ENCODE assay signal across 8 mouse cellular contexts in genomic region chr9:107624539-107624938, GRCm38 (mm10). TPM values are rescaled to one million over a fixed set of nuclear protein-coding genes. Genes with fewer than 3 reads are reported as not detected.
DNase-seq lines count a peak whose midpoint lies in the region; ATAC-seq and TF ChIP-seq lines count a peak whose summit lies in the region.

No protein-coding gene starts in this region.

- no peak for ATAC-seq in forebrain, postnatal 0 days
- no peak for ATAC-seq in kidney, embryonic 15.5 days (replicated peaks; ENCODE audit: low FRiP score)
- no peak for ATAC-seq in midbrain, embryonic 13.5 days

- no peaks in the 10 kb centered on the region for H3K9me3 ChIP-seq in forebrain, postnatal 0 days (ENCODE audit: low read length)
- H3K9me3 ChIP-seq in kidney, embryonic 15.5 days (replicated peaks), result no peaks in the 10 kb centered on the region
- H3K9me3 ChIP-seq in midbrain, embryonic 13.5 days, result no peaks in the 10 kb centered on the region

- H3K36me3 ChIP-seq in liver, adult 2 months (ENCODE audit: control insufficient read depth, insufficient read depth, low read length), result no peaks in the 10 kb centered on the region
- H3K36me3 ChIP-seq in forebrain, postnatal 0 days (ENCODE audit: insufficient read depth), result peaks cover 7% of the 10 kb centered on the region
- peaks cover 45% of the 10 kb centered on the region for H3K36me3 ChIP-seq in kidney, embryonic 15.5 days
- peaks cover 43% of the 10 kb centered on the region for H3K36me3 ChIP-seq in midbrain, embryonic 13.5 days

- no peak overlapping the region for H3K4me3 ChIP-seq in liver, adult 2 months (ENCODE audit: insufficient read depth, low read depth, low read length)
- no peak overlapping the region for H3K4me3 ChIP-seq in forebrain, postnatal 0 days (ENCODE audit: low read depth, low read length)
- H3K4me3 ChIP-seq in kidney, embryonic 15.5 days (replicated peaks), result no peak overlapping the region
- H3K4me3 ChIP-seq in midbrain, embryonic 13.5 days (replicated peaks), result no peak overlapping the region

- no peak for TF ChIP-seq CTCF in liver, adult 2 months (IDR thresholded peaks at IDR 0.05; ENCODE audit: low read depth, low read length)
- no peak for TF ChIP-seq CTCF in forebrain, postnatal 0 days (IDR thresholded peaks at IDR 0.05; ENCODE audit: low read depth)

- H3K79me2 ChIP-seq in liver, adult 2 months (ENCODE audit: control insufficient read depth, insufficient read depth, low read length), result peaks cover 49% of the 10 kb centered on the region

- H3K4me1 ChIP-seq in liver, adult 2 months (ENCODE audit: control insufficient read depth, insufficient read depth, low read length), result peaks cover 16% of the 10 kb centered on the region
- peaks cover 26% of the 10 kb centered on the region for H3K4me1 ChIP-seq in forebrain, postnatal 0 days (ENCODE audit: insufficient read depth)
- peaks cover 73% of the 10 kb centered on the region for H3K4me1 ChIP-seq in kidney, embryonic 15.5 days
- peaks cover 60% of the 10 kb centered on the region for H3K4me1 ChIP-seq in midbrain, embryonic 13.5 days (replicated peaks)

- DNase-seq in liver, adult 2 months (ENCODE audit: extremely low read depth, low read depth, low spot score), result no peak
- DNase-seq in liver, result no peak
- DNase-seq in forebrain, postnatal 0 days, result no peak
- DNase-seq in right cerebral cortex, postnatal 4 days, result no peak
- no peak for DNase-seq in urinary bladder, adult 18-20 months (ENCODE audit: low spot score in 2 of 2)
- DNase-seq in spleen, adult 12 weeks (ENCODE audit: low spot score), result no peak

- WGBS in liver, adult 2 months, result 75% methylated on average over 5 of the region's 5 CpGs
- WGBS in forebrain, postnatal 0 days, result 69% methylated on average over 5 of the region's 5 CpGs
- WGBS in kidney, embryonic 15.5 days, result 76% methylated on average over 5 of the region's 5 CpGs
- WGBS in midbrain, embryonic 13.5 days, result 75% methylated on average over 5 of the region's 5 CpGs

- H3K9ac ChIP-seq in liver, adult 2 months (ENCODE audit: low read depth, low read length), result 0 out of 2 replicates have a peak overlapping the region, but pooled peaks have one; percentile 9
- H3K9ac ChIP-seq in forebrain, postnatal 0 days, result no peak overlapping the region
- no peak overlapping the region for H3K9ac ChIP-seq in kidney, embryonic 15.5 days
- peak overlapping the region; percentile 36 for H3K9ac ChIP-seq in midbrain, embryonic 13.5 days (replicated peaks)

- no peak overlapping the region for H3K4me2 ChIP-seq in forebrain, postnatal 0 days (ENCODE audit: low read depth)
- H3K4me2 ChIP-seq in kidney, embryonic 15.5 days, result no peak overlapping the region
- no peak overlapping the region for H3K4me2 ChIP-seq in midbrain, embryonic 13.5 days (replicated peaks)

- H3K27me3 ChIP-seq in liver, adult 2 months (ENCODE audit: control insufficient read depth, insufficient read depth, low read length), result no peaks in the 10 kb centered on the region
- H3K27me3 ChIP-seq in forebrain, postnatal 0 days (ENCODE audit: insufficient read depth, low read length), result no peaks in the 10 kb centered on the region
- H3K27me3 ChIP-seq in kidney, embryonic 15.5 days, result no peaks in the 10 kb centered on the region
- no peaks in the 10 kb centered on the region for H3K27me3 ChIP-seq in midbrain, embryonic 13.5 days

- peak overlapping the region; percentile 44 for H3K27ac ChIP-seq in liver, adult 2 months (replicated peaks; ENCODE audit: insufficient read depth, low read depth, low read length)
- 0 out of 2 replicates have a peak overlapping the region, but pooled peaks have one; percentile 24 for H3K27ac ChIP-seq in forebrain, postnatal 0 days (ENCODE audit: low read depth, low read length)
- H3K27ac ChIP-seq in kidney, embryonic 15.5 days, result peak overlapping the region; percentile 72
- H3K27ac ChIP-seq in midbrain, embryonic 13.5 days, result peak overlapping the region; percentile 61

- TF ChIP-seq POLR2A in liver, adult 2 months (IDR thresholded peaks at IDR 0.05; ENCODE audit: extremely low read depth, insufficient read depth, low read length), result no peak

RNA-seq across cellular contexts. Expression of gene Gnai2, which starts 10.6 kb away (rescaled TPM):
- total RNA-seq in liver, adult 2 months (2014; rRNA removed), result 31.6 and 44.8 TPM in 2 replicates
- 117 and 122 TPM in 2 replicates for polyA plus RNA-seq in liver, adult 2 months (2012; rRNA removed)
- total RNA-seq in forebrain, postnatal 0 days (2014; rRNA removed), result 200 and 223 TPM in 2 replicates
- polyA plus RNA-seq in forebrain, postnatal 0 days (2015; fragmentation: Nextera tagmentation; extraction: Ambion mirVana), result 267 and 287 TPM in 2 replicates
- polyA plus RNA-seq in kidney, embryonic 15.5 days (2015; fragmentation: Nextera tagmentation; extraction: Ambion mirVana), result 403 and 424 TPM in 2 replicates
- 399 and 416 TPM in 2 replicates for polyA plus RNA-seq in midbrain, embryonic 13.5 days (2015; fragmentation: Nextera tagmentation; extraction: Ambion mirVana)

RNA-seq across cellular contexts. Expression of gene Sema3b, which starts 15.5 kb away (rescaled TPM):
- 0.13 and 0.37 TPM in 2 replicates for total RNA-seq in liver, adult 2 months (2014; rRNA removed)
- 0.68 and 0.83 TPM in 2 replicates for polyA plus RNA-seq in liver, adult 2 months (2012; rRNA removed)
- total RNA-seq in forebrain, postnatal 0 days (2014; rRNA removed), result 6.5 and 6.6 TPM in 2 replicates
- polyA plus RNA-seq in forebrain, postnatal 0 days (2015; fragmentation: Nextera tagmentation; extraction: Ambion mirVana), result 3.9 and 4.4 TPM in 2 replicates
- 21.1 and 22.5 TPM in 2 replicates for polyA plus RNA-seq in kidney, embryonic 15.5 days (2015; fragmentation: Nextera tagmentation; extraction: Ambion mirVana)
- polyA plus RNA-seq in midbrain, embryonic 13.5 days (2015; fragmentation: Nextera tagmentation; extraction: Ambion mirVana), result 2.3 and 2.7 TPM in 2 replicates

RNA-seq across cellular contexts. Expression of gene Ifrd2, which starts 37.1 kb away (rescaled TPM):
- total RNA-seq in liver, adult 2 months (2014; rRNA removed), result 21.5 and 32.2 TPM in 2 replicates
- polyA plus RNA-seq in liver, adult 2 months (2012; rRNA removed), result 54.6 and 56.2 TPM in 2 replicates
- 11.7 and 13.8 TPM in 2 replicates for total RNA-seq in forebrain, postnatal 0 days (2014; rRNA removed)
- polyA plus RNA-seq in forebrain, postnatal 0 days (2015; fragmentation: Nextera tagmentation; extraction: Ambion mirVana), result 6.2 and 7.4 TPM in 2 replicates
- polyA plus RNA-seq in kidney, embryonic 15.5 days (2015; fragmentation: Nextera tagmentation; extraction: Ambion mirVana), result 47.8 and 55.8 TPM in 2 replicates
- 13.5 and 14.7 TPM in 2 replicates for polyA plus RNA-seq in midbrain, embryonic 13.5 days (2015; fragmentation: Nextera tagmentation; extraction: Ambion mirVana)

RNA-seq across cellular contexts. Expression of gene Hyal3, which starts 43.9 kb away (rescaled TPM):
- 0.13 and 0.18 TPM in 2 replicates for total RNA-seq in liver, adult 2 months (2014; rRNA removed)
- polyA plus RNA-seq in liver, adult 2 months (2012; rRNA removed), result 0.29 and 0.54 TPM in 2 replicates
- total RNA-seq in forebrain, postnatal 0 days (2014; rRNA removed), result 1.00 and 2.9 TPM in 2 replicates
- polyA plus RNA-seq in forebrain, postnatal 0 days (2015; fragmentation: Nextera tagmentation; extraction: Ambion mirVana), result 1.3 and 1.5 TPM in 2 replicates
- 1.3 TPM in 2 replicates for polyA plus RNA-seq in kidney, embryonic 15.5 days (2015; fragmentation: Nextera tagmentation; extraction: Ambion mirVana)
- 1.1 and 1.8 TPM in 2 replicates for polyA plus RNA-seq in midbrain, embryonic 13.5 days (2015; fragmentation: Nextera tagmentation; extraction: Ambion mirVana)

RNA-seq across cellular contexts. Expression of gene Slc38a3, which starts 44.8 kb away (rescaled TPM):
- 982 and 1,378 TPM in 2 replicates for total RNA-seq in liver, adult 2 months (2014; rRNA removed)
- 3,567 and 4,585 TPM in 2 replicates for polyA plus RNA-seq in liver, adult 2 months (2012; rRNA removed)
- 43.5 and 60.9 TPM in 2 replicates for total RNA-seq in forebrain, postnatal 0 days (2014; rRNA removed)
- 38.7 and 39.8 TPM in 2 replicates for polyA plus RNA-seq in forebrain, postnatal 0 days (2015; fragmentation: Nextera tagmentation; extraction: Ambion mirVana)
- polyA plus RNA-seq in kidney, embryonic 15.5 days (2015; fragmentation: Nextera tagmentation; extraction: Ambion mirVana), result 7.1 and 8.1 TPM in 2 replicates
- polyA plus RNA-seq in midbrain, embryonic 13.5 days (2015; fragmentation: Nextera tagmentation; extraction: Ambion mirVana), result 18.7 and 22.0 TPM in 2 replicates

Comparison
In these comparisons a context has a peak if more than half of its experiments do, and no peak if none do; other contexts are left out.
1. H3K9ac ChIP-seq: peak in liver, adult 2 months (single experiment) and midbrain, embryonic 13.5 days (single experiment); none in forebrain, postnatal 0 days (single experiment) and kidney, embryonic 15.5 days (single experiment).
2. Peak in every context shown above with its lines, with median percentiles within 50 percentile points of each other: H3K27ac ChIP-seq.